Mouse (Mus musculus): ENCODE results near the gene Fntb.
"Not testable (repeated sequence)": the region's sequence is repeated elsewhere in the genome, so short reads cannot be mapped to it uniquely, and the experiment has no call there.

The Fntb gene

GRCm38 (mm10) chr12:76837101-76837843 lies 71.9 kb downstream of the Fntb start:
- peak; percentile 98 for DNase-seq (ENCODE audit: low read depth, low spot score)

DNA sequence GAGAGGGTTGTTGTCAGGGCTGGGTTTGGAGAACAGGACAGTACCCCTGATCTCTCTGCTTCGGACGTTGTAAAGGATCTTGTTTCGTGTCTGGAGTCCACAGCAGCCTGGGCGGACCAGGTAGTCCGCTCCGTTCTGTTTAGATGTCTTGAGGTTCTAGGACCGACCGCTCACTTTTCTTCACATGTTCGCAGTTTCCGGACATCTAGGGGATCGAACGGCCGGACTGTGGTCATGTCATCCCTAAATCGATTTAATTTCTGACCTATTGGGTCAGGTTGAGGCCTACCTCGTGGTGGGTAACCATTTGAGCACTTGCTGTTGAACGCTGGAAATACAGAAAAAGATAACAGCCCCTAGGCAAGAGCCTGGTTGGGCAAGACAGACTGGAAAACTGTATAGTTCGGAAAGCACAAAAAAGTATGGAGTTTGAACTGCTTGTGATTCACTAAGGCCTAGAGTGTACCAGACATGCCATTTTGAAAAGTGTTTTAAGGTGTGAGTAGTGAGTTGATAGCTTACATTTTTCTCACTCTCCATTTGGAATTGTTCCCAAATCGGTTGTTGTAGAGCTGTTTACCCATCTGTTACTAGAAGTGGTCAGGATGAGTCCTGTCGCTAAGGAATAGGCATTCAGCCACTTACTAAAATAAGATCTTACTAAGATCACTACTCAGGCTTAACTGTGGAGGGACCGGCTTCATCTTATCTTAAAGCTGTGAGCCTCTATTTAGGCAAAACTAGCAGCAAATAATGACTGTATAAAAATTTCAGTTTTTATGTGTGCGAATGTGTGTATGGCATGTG lies 72.7 kb downstream of the Fntb start:
- DNase-seq (ENCODE audit: low read depth, low spot score) = no peak

- DNase-seq (ENCODE audit: low read depth, low spot score) = no peak
These were observed 73.9 kb downstream of the Fntb start for GRCm38 (mm10) chr12:76839298-76839697.

DNA sequence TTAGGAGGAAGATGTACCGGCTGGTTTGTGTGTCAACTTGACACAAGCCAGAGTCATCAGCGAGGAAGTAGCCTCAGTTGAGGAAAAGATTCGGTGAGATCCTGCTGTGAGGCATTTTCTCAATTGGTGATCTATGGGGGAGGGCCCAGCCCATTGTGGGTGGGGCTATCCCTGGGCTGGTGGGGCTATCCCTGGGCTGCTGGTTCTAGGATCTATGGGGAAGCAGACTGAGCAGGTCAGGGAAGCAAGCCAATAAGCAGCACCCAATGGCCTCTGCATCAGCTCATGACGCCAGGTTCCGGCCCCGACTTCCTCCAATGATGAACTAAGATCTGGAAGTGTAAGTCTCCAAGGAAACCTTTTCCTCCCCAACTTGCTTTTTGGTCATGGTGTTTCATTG lies 74.7 kb downstream of the Fntb start:
- DNase-seq (ENCODE audit: low read depth, low spot score) = no peak

GRCm38 (mm10) chr12:76844346-76845061 lies 79.1 kb downstream of the Fntb start:
- no peak for DNase-seq (ENCODE audit: low read depth, low spot score)

GRCm38 (mm10) chr12:76852419-76852818 lies 87.0 kb downstream of the Fntb start:
- DNase-seq (ENCODE audit: low read depth, low spot score) = no peak

DNA sequence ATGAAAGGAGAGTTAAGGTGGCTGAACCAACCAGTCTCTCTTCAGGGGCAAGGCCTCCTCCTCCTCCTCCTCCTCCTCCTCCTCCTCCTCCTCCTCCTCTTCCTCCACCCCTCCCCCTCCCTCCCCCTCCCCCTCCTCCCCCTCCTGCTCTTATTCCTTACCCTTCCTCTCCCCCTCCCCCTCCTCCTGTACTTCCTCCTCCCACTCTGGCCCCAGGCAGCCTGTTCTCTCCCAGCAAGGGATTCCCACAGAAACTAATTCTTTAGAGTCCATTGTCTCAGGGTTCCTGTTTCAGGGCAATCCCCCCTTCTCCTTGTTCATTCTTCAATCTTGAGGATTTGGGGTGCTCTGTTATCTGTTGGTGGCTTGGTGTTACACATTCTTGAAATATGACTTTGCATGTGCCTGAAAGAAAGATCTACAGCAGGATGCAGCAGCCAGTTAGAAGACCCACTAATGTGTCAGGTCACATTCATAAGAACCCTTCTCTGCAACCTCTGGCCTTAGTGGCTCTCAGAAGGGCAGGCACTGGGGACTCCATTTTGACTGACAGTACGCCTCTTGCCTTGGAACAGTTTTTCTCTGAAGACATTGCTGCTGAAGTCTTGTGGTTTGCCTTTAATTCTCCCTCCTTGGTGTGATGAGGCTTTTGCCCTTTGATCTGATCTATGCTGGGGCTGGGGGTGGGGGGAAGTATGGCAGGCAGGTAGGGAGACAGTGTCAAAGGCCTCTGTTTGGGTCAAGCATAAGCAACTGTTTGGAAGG lies 88.2 kb downstream of the Fntb start:
- DNase-seq (ENCODE audit: low read depth, low spot score) = no peak

GRCm38 (mm10) chr12:76857087-76857486 lies 91.7 kb downstream of the Fntb start:
- DNase-seq (ENCODE audit: low read depth, low spot score) = no peak

- DNase-seq (ENCODE audit: low read depth, low spot score) = not testable (repeated sequence)
These were observed 93.4 kb downstream of the Fntb start for GRCm38 (mm10) chr12:76858788-76859187.

DNA sequence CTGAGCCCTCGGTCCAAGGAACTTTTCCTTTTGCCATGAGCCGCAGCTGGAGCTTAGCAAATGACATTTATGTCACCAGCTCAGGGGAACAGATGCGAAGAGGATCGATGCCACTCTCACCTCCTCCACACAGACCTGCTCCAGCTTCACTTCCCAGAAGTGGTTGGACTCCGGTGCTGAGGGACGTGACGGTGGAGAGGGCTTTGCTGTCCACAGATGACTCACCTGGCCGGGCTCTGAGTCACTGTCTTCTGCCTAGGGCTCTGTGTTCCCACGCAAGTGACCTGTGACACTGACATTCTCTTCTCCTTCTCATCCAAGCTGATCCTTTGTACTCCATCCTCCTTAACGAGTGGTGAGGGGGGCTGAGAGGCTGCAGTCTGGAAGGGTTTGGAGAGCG lies 98.3 kb downstream of the Fntb start:
- DNase-seq (ENCODE audit: low read depth, low spot score) = peak; percentile 45

DNA sequence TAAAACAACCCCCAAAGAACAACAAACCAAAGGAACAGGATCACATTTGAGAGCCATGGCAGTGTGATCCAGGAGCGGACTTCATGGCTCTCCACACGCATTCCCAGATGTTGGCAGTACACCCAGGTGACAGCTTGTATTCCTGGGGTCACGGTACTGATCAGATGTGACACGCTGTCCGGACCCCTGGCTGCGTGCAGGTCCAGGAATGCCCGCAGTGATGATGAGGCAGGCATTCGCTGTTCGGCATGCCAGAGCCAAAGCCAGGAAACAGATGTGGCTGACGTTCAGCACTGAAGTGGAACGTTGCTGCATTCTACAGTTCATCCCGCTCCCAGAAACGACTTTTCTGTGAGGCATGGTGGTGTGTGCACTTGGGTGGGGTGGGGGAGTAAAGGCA lies 99.9 kb downstream of the Fntb start:
- no peak for DNase-seq (ENCODE audit: low read depth, low spot score)

DNA sequence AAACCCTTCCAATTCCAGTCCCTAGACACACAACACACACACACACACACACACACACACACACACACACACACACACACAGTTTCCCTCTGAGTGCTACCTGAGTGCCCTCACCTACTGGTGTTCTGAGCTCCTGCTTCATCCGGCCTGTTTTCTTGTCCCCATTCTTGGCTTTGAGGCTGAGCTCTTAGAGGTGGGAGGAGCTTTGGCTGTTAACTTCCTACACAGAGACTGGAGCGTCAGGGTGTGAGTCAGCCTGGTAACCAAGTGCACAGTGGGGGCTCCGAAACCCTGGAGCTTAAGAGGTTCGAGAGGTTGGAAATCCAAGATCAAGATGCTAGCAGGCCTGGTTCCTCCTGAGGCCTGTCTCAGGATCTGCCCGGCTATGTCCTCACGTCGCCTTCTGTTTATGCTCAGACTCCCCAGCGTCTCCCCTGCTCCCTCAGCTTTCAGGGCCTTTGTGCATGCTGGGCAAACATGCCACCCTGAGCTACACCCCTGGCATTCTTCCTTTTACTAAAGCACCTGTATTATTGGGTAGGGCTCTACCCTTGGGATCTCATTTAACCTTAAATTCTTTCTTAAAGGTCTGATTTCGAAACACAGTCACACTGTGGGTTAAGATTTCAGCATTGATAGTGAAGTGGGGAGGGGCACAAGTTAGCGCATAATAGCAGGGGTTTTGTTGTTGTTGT lies 102.3 kb downstream of the Fntb start:
- peak; percentile 74 for DNase-seq (ENCODE audit: low read depth, low spot score)

DNA sequence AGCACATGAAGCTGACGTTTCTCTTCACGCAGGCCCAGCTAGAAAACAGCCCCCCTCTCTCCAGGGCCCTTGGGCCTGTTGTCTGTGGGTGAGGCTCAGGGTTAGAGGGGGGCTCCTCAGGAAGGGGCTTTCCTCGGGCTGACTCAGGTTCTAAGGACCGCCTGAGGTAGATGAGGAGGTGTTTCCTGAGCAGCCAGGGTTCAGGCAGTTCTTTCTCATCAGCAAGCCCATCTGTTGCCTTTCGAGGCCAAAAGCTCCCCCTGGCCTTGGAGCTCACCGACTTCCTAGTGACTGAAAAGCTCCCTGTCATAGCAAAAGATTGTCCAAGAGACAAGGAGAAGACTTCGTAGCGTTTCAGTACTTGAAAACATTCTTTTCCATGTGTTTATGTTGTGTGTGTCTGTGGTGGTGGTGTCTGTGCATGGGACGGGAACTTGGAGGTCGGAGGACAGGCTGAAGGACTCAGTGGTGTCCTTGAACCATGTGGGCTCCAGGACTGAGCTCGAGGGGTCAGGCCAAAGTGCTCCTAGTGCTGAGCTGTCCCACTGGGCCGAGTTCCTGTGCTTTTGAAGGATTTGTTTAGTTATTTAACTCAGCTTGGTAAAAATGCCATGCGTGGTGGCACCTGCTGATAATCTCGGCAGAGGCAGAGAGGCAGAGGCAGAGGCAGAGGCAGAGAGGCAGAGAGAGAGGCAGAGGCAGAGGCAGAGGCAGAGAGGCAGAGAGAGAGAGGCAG lies 103.2 kb downstream of the Fntb start:
- DNase-seq (ENCODE audit: low read depth, low spot score) = no peak

DNA sequence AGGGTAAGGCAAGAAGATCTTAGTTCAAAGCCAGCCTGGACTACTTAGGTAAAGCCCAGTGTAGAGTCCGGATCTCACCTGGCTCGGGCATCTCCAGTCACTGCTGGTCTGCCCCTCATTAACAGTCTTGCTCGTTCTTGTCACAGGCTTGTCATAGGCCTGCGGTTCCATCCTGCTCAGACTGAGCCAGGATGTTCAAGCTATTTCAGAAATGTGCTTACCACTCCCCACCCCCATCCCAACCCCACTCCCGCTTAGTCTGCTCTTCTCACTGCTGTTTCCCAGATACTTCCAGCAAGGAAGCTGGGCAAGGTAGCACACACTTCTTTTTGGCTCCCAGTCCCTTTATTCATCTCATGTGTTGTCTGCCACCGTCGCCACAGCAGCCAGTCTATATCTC lies 104.2 kb downstream of the Fntb start:
- DNase-seq (ENCODE audit: low read depth, low spot score) = peak; percentile 21

DNA sequence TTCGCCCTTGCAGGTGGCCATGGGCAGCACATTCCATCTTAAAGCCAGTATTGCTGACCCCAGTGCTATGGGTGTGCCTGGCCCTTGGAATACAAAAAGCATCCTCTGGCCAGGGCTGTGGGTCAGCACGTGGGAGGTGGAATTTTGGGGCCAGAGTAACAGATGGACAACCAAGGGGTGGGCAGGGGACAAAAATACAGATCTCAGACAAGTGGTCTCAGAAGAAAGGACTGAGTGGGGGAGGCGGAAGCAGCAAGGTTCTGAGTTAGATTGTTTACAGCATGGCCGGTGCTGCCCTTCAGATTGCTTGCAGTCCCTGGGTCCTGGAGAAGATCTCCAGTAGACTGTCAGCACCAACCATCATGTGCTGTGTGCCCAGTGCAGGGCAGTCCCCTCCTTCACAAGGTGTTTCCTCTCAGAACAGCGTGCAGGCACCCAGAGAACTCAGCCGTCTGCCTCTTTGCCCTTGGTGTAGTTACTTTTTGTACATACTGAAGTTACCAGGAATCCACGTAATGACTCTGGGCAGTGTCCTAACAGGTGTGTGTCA lies 107.5 kb downstream of the Fntb start:
- DNase-seq (ENCODE audit: low read depth, low spot score) = no peak

DNA sequence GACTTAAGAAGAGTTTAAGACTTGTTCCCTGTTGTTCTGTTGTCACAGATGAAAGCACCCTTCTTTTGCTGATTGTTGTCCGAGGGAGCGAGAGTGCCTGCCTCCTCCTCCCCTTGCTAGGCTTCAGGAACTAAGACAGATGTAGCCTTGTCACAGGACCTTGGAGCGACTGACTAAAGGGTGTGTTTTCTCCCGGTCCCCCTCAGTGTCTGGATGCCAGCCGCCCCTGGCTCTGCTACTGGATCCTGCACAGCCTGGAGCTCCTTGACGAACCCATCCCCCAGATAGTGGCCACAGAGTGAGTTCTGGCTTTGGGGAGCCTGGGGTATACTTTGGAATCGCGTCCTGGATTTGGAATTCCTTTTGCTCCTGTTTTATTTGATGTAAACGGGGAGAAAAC lies 109.4 kb downstream of the Fntb start:
- DNase-seq (ENCODE audit: low read depth, low spot score) = no peak

DNA sequence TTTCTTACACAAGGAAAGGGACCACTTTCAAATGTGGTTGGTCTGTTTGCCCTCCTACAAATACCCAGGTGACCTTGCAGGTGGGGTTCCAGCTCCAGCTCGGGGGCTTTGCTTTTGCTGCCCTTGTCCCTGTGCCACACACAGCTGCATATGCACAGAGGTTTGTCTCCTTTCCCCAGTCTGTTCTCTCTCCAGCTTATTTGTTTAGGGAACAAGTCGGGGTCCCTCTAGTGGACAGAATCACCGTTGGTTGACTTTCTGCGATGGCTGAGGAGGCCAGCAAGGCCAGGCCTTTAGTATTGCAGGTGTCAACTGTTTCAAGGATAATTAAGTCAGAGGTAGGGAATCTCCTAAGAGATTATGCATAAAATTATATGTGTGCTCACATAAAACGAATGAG lies 113.9 kb downstream of the Fntb start:
- peak; percentile 50 for DNase-seq (ENCODE audit: low read depth, low spot score)

DNA sequence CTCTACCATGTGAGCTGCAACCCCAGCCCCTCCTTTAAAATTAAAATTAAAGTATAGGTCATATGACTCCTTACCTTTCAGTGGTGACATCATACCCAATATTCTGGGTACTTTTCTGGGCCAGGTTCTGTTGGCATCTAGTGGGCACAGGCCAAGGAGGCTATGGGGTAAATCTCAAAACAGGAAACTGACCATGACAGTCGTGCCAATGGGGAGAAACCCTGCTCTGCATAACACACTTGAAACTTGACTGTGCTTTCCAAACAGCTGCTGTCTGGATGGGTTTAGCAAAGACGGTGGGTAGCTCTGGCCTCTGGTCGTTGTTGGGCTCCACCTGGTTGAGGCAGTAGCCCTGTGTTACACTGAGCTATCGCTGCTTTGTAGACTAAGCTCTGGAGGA lies 114.7 kb downstream of the Fntb start:
- DNase-seq (ENCODE audit: low read depth, low spot score) = no peak

- no peak for DNase-seq (ENCODE audit: low read depth, low spot score)
These were observed 118.4 kb downstream of the Fntb start for GRCm38 (mm10) chr12:76883824-76884223.

DNA sequence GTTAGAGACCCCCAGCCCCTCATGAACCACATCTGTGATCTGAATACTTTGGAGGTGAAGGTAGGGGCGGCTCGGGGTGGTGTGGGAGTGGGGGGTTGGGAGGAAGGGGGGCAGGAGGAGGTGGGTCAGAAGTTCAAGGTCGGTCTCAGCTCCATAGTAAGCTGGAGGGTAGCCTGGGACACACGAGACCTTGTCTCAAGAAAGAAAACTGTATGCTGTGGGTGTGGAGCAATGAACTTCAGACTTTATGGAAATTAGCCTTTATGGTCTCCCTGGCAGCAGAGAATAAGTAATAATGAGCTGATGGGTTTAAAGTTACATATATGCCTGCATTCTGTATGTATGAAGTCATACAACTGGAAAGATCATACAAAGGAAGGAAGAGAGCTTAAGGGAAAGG lies 119.7 kb downstream of the Fntb start:
- no peak for DNase-seq (ENCODE audit: low read depth, low spot score)

Data from telencephalon, adult 2 months (tissue).